Mouse (Mus musculus) layer of hippocampus, postnatal 10 days (tissue): ENCODE measurements around the gene Klrb1c. TPM values are rescaled to one million over a fixed set of nuclear protein-coding genes. Genes with fewer than 3 reads are reported as not detected.
"Not testable (repeated sequence)": the region's sequence is repeated elsewhere in the genome, so short reads cannot be mapped to it uniquely, and the experiment has no call there.

ENCODE experiments used
- DNase-seq, 2 experiments: peaks; one replicate each; pipeline ENCODE4 v3.0.0; 2021; ENCODE audit warnings: low spot score in 2 of 2
- total RNA-seq, 2 experiments: library from RNA; stranded (reverse); gene quantifications; 2 replicates each; pipeline ENCODE4 v1.2.3; 2021

Klrb1c gene
- total RNA-seq, 2 experiments from 2014 or later, result 0.20 TPM; not detected in 1

DNA sequence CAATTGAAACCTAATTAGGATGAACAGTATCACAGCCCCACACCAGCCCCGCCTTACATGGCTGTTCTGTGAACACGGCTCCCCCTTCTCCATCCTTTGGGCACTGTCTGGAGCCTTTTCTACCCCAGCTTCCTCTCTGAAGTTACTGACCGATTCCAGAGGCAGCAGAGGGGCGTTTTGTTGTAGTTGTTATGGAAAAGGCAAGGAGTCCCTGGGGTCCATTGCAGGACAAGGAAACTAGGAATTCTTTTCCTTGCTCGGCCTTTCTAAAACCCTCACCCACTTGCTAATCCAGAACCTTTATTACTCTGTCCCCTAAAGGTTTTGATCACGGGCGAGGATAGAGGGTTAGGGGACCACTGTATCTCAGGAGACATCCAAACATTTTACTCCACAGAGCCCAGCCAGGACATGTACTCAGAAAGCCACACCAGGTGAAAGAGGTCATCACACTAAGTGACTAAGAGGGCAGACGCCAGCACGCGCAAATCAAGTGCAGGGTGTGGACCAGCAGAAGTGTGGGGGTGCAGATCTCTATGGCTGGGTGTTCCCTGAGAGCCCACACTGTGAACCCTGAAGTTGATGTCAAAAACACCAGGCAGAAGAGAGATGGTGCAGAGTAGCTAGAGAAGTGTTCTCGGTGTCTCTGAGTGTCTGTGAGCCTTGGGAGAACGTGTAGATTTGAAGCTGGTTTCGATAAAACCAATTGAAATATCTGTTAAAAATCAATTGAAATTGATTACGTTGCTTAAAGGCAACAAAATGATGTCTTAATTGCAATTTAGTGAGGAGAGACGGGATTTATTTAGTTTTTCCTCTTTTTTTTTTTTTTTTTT, 9.1 kb upstream of the Klrb1c start:
- DNase-seq, result peak in 1 of 2 experiments; percentile 32

DNA sequence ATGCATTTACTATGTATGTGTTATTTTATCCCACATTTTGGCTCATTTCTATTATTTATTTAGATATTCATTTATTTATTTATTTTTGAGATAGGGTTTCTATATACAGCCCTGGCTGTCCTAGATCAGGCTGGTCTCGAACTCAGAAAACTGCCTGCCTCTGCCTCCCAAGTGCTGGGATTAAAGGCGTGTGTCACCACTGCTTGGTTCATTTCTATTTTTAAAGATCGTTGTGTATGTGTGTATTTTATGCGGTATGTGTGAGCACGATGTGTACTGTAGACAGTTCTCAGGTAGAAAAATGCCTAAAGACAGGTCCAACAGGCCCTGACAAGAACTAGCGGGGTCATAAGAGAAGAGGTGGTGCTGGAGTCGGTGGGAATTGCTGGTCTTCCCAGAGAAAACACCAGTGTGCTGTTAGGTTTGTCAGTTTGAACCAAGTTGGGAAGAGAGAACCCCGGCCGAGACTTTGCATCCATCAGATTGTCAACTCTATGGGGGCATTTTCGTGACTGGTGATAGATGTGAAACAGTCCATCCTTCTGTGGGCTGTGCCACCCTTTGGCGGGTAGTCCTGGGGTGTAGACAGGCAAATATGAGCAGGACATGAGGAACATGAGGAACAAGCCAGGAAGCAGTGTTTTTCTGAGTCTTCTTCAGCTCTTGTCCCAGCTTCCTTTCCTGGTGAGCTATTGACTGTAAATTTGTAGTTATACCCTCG, 8.3 kb upstream of the Klrb1c start:
- DNase-seq, result no peak

DNA sequence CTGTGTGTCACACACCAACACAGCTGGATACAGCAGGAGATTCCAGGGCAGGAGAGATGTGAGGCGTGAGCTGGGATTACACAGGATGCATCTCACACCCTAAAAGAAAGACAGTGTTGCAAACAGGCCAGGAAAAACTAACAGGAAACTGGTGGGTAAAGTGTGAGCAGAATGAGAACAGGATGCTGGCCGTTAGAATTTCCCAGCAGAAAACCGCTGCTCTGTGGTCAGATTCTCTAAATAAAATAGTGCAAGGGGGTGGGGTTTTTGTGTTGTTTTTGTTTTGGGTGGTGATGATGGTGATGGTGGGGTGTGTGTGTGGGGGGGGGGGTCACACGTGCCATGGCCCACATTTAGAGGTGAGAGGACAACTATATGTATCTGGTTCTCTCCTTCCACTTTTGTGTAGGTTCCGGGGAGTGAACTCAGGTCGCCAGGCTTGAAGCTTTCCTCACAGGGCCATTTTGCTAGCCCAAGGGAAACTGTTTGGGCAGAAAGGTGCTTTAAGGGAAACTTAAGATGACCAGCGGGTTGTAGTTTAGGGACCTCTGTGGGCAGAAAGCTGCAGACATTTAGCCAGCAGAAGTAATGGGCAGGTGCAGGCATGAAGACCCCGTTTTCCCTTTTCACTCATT, 7.4 kb upstream of the Klrb1c start:
- DNase-seq, result no peak

DNA sequence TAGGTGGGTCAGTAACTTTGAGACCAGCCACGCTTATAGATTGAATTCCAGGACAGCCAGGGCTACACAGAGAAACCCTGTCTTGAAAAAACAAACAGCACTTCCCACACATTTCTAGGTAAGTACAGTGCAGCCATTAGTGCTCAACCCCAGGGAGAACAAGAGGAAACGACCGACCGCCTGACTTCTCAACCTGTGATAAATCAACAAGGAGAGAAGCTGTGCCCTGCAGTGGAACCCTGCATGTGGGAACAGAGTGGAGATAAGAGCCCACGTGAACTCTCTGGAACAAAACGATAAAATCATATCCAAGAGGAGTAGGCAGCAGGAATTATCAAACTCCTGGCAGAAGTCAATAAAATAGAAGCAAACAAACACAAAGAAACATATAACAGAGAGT, 4.7 kb upstream of the Klrb1c start:
- no peak for DNase-seq

DNA sequence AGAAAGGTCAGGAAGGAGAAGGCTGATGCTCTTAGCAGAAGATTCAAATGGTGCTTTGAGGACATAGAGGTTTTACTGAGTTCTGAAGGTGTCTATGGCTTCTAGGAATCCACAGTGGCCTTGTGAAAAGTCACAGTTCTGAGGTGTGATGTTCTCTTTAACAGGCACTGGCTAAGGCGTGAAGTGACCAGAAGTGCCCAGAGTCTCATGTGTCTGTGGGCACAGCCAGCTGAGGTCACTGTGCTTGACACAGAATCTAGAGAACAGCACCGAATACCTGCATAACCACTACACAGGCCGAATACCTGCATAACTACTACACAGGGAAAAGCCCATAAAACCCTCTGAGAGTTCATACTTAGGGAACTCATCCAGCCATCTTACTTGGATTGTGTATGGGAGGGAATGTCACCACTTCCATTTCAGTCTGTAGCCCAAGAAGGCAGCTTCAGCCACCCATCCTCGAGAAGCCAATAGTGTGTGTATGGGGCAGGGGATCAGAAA, 1.5 kb upstream of the Klrb1c start:
- DNase-seq, result not testable (repeated sequence)

DNA sequence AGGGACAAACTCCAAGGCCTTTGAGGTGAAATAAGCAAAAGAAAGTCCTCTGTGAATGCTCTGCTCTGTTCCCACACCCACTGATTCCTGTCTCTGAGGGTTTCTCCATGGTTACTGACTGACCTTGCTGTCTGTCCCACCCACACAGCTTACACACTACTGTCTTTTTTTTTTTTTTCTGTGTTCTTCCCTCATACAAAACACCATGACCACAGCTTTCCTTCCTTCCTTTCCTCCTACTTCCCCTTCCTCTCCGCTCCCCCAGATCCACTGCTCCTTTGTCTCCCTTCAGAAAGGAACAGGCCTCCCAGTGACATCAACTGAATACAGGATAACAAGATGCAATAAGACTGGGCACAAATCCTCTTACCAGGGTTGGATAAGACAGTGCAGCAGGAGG, 498 bp downstream of the Klrb1c start:
- no peak for DNase-seq

DNA sequence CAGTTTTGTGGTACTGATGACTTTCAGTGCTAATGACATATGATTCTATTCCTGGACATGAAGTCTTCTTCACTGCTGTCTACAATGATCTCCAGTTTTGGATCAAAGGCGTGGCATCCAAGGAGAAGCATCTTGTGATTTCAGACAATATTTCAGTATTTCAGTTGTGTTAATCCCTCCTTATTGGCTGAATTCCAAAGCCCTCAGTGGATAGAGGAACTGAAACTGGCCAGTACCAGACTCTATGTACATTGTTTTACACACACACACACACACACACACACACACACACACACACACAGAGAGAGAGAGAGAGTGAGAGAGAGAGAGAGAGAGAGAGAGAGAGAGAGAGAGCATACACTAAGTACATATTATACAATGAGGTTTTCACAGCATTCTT, 2.6 kb downstream of the Klrb1c start:
- not testable (repeated sequence) for DNase-seq

DNA sequence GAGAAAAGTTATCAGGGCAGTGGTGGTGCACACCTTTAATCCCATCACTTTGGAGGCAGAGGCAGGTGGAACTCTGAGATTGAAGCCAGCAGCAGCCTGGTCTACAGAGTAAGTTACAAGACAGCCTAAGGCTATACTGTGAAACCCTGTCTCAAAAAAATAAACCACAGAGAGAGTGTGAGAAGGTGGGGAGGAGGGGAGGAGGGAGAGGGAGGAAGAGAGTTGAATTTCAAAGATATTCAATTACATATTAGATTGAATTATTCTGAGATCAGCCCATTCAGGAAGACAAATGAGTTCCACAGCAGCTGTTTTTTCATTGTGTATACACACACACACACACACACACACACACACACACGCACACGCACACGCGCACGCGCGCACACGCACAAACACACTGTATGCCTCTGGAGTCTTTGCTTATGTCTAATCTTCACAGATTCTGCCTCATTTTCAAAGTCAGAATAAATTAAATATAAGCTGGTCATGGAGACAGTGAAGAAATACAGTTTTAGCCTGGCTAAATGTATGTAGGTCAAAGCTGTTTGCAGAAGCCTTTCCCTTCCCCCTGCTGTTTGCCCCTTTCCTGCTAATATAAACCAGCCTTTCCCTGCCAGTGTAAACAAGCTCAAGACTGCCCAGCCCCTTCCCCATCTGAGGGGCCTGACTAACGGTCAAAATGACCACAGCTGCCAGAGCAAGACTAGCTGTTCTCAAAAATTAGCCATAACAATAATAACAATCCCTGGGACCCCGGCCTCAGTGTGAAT, 19.3 kb downstream of the Klrb1c start:
- no peak for DNase-seq

DNA sequence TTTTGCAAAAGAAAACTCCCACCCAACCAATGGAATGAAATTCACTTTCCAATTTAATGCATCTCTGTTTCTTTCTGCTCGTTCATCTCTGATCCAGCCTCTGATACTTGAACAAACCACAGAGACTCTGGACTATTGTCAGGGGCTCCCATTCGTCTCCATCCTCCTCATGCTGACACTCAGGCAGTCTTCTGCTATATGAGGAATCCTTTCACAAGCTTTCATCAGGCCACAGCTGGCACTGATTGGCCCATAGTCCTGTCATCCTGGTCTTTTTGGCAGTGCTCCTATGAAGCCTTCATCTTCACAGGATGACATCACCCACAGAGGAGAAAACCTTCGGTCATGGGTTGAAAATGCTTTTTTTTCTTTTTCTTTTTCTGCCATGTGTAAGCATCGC, 21.0 kb downstream of the Klrb1c start:
- DNase-seq, result no peak

DNA sequence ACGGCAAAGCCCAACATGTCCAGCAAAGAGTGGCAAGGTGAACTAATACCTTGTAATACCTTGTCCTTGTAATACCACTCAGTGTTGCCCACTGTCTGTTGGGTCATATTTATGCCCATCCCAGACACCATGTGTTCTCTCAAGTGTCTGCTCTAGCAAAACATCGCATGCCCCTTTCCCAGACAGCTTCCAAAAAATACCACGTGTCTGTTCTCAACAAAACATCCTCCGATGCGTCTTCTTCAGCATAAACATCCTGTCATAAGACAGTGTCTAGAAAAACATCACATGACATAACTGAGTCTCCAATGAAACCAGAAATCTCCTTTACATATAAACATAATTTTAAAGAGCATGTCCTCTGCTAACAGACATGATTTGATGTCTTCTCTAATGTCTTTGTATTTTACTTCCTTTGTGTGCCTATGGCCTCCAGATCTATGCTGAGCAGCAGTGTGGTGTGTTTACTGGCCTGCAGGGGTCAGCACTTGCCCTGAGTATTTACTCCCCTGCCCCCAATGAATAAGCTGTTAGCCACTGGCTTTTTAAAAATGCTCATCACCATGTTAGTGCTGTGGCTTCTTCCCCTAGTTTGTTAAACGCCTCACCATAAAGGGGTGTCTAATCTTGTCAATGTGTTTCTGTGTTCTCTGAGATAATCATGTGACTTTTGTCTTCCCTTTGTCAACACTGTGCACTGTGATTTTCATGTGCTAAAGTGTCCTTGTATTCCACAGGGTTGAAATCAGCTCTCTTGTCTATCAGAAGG, 22.3 kb downstream of the Klrb1c start:
- DNase-seq, result peak; percentile 47 to 61

DNA sequence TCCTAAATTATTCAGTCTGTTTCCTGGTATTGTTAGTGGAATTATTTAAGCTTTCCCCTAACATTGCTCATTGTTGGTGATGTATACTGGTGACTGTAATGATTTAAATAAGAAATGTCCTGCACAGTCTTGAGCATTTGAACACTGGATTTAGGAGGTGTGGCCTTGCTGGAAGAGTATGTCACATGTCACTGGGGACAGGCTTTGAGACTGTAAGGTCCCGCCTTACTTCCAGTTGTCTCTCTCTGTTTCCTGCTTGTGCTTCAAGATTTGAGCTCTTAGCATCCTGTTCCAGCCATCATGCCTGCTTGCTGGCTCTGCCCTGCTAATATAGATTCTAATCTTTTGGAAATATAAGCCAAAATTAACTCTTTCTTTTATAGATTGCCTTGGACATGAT, 23.8 kb downstream of the Klrb1c start:
- DNase-seq, result no peak

DNA sequence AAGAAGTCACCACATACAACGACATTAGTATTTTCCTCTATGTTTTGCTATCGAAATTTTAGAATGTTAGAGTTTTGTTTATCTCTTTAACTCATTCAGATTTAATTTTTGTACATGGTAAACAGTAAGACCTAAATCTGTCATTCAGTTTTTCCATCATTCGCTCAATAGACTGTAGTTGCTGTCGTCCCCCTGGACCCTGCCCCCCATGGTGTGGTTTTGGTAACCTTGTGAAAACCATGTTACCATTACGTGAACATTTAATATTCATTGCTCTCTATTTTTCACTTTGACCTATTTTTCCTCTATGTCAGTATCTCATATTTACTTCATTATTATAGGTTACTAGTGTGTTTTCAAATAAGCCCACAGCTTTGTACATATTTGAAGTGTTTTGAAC, 24.4 kb downstream of the Klrb1c start:
- DNase-seq, result no peak

DNA sequence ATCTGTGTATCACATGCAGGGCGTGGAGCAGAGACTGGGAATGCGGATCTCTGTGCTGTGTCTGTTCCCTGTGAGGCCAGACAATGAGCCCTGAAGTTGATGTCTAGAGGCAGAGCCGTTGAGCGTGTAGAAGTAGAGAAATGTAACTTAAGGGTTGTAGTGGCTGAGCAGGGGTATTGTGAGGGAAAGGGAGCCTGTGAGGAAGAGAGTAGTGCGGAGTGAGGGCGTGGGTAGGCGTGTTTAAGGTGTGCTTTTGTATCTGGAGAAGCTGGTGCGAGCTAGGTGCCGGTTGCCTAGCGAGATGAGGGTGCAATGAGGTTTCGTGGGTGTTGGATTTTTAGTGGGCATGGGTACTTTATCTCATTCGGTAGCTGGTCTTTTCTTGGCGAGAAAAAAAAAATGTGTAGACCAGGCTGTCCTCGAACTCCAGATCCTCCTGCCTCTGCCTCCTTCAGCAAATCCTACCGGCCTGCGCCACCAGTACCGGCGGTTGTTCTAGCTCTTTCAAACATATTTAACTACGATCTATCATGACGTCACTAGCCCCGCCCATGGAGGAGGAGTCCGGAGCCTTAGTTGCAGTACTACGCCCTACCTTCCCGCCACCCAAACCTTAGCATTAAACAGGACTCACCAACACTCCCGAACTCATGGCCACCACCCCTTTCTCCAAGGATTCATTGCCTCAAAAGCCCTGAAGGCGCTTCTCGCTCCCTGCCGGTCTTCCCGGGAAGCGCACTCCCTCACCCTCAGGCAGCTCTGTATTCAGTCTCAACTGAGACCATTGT, 25.1 kb downstream of the Klrb1c start:
- peak; percentile 94 to 95 for DNase-seq

DNA sequence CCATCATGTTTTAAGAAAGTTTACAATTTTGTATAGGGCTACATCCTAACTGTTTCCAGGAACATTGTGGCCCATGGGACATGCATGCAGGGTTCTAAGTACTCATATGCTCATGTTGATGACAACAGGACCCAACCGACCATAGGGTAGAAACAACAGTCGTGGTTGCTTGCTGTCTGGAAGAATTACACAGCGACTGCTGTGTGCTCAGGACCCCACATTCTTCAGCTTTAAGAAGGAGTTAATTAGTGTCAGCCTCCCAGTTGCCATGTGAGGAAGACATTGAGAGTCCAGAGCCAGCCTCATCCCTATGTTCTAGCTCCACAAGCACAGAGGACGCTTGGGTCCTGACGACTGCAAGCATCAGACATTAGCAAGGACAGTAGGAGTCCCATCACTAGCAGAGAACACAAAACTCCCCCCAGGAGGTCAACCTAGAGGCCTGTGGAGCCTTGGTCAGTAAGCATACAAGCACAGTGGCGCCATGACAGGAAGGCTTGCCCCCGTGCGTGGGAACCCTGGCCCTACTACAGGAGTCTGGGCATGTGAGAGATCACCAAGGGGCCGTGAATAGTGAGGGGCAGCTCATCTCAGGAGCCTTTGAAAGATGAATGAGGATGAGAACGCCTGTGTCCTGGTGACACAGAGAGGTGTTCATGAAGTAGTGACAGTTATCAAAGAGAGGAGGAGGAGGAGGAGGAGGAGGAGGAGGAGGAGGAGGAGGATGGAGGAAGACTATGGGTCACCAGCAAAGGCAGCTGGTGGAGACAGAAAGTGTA, 25.9 kb downstream of the Klrb1c start:
- peak in 1 of 2 experiments; percentile 20 for DNase-seq

DNA sequence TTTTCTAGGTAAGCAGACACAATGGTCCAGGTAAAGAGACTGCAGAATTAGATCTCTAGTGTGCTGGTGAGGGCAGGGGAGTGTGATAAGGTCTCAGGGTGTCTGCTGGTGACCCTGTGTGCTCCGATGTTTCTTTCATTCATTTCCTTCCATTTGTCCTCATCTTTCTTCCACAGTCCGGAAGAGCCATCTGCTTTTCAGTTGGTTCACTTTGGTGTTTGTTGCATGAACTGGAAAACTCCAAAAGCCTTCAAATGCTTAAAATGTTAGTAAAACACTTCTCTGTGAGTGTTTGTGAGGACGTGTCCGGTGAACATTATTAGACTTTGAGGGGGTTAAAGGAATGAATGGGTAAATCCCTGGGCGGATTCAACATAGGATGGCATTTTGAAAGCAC, 27.9 kb downstream of the Klrb1c start:
- no peak for DNase-seq

DNA sequence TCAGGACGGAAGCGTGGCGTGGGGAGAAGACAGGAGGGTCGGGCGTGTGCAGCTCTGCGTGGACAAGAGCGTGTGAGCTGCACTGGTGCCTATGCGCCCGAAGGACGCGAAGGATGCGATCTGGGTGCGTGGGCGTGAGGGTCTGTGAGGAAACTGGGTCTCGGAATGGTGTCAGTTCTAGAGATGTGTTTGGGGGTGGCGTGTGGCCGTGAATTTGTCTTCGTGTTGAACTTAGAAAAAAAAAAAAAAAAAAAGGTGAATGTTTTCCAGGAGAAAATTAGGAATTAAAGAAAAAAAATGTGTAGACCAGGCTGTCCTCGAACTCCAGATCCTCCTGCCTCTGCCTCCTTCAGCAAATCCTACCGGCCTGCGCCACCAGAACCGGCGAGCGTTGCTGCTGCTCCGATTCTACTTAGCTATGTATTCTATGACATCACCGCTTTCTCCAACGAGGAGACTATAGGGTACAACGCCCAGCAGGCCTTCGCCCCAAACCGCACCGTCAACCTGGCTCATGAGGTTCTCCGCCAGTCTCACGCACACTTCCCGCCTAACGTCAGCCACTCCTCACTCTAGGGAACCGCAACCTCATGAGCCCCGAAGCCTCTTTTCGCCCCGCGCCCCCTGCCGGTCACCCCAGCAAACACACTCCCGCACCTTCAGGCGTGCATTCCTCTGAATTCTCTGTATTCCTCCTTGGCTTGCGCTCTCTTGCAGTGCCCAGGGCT, 28.4 kb downstream of the Klrb1c start:
- DNase-seq, result peak; percentile 93 to 94

DNA sequence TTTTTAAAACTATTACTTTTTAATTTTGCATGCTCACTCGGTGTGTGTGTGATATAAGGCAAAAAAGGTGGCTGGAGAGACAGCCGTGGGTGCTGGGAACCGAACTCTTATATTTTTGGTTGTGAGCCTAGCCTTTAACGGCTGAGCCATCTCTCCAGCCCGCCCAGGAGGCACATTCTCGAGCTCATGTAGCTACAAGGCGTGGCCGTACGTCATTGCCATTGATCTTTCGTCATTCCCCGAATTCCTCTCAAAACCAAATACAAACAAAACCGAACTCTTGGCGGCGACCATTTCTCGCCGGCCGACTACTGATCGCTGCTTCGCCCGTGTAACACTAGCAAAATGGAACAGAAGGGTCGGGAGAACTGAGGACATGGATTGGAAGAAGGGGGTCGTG, 29.0 kb downstream of the Klrb1c start:
- peak; percentile 97 to 98 for DNase-seq
